ENCODE assay signal across 18 mouse cellular contexts in genomic region chr13:71653939-71654467, GRCm38 (mm10).
DNase-seq lines count a peak whose midpoint lies in the region; ATAC-seq and TF ChIP-seq lines count a peak whose summit lies in the region.
"Had no signal": no experiment of that assay in that cellular context is flagged by ENCODE, and none has a peak within 500 bp of the region (broad histone marks: within the 10 kb centered on the region; RNA-seq: fewer than 3 reads in every experiment).

No protein-coding gene starts in this region.

- no peak overlapping the region for H3K4me3 ChIP-seq in gastrocnemius, adult 2 months
- H3K4me3 ChIP-seq in neural tube, embryonic 13.5 days, result no peak overlapping the region
- no peak overlapping the region for H3K4me3 ChIP-seq in neural tube, embryonic 15.5 days (replicated peaks)
- H3K4me3 ChIP-seq in hindbrain, embryonic 16.5 days (ENCODE audit: low read length), result no peak overlapping the region
- H3K4me3 ChIP-seq: erythroblast, embryonic 14.5 days; forebrain, embryonic 15.5 days; liver, embryonic 12.5 days had no signal

- peak overlapping the region; percentile 87 for H3K27ac ChIP-seq in gastrocnemius, adult 2 months
- H3K27ac ChIP-seq in neural tube, embryonic 13.5 days (replicated peaks), result peak overlapping the region; percentile 54; the same call in 1 of the 2 replicates
- H3K27ac ChIP-seq in neural tube, embryonic 15.5 days (replicated peaks), result no peak overlapping the region
- no peak overlapping the region for H3K27ac ChIP-seq in hindbrain, embryonic 16.5 days (ENCODE audit: low read depth, low read length)
- H3K27ac ChIP-seq: forebrain, embryonic 15.5 days; liver, embryonic 12.5 days had no signal

- intact Hi-C loops in gastrocnemius, adult 2 months (cut with DNase I), result loop anchor here (5.0 kb wide), 1 partner anchor 37 kb away; no protein-coding TSS in a partner anchor

- no peak overlapping the region for H3K4me2 ChIP-seq in neural tube, embryonic 13.5 days
- H3K4me2 ChIP-seq in neural tube, embryonic 15.5 days, result no peak overlapping the region
- no peak overlapping the region for H3K4me2 ChIP-seq in hindbrain, embryonic 16.5 days (ENCODE audit: low read length)
- H3K4me2 ChIP-seq: forebrain, embryonic 15.5 days; liver, embryonic 12.5 days had no signal

- DNase-seq in gastrocnemius, adult 2 months, result no peak
- no peak for DNase-seq in gastrocnemius, postnatal 25 days
- no peak for DNase-seq in urinary bladder, postnatal 4 days (ENCODE audit: low spot score in 2 of 2)
- no peak for DNase-seq in layer of hippocampus, adult 8-10 months (ENCODE audit: low spot score in 2 of 2)
- DNase-seq: adrenal gland, postnatal 25 days; cerebellum, adult 18-20 months; cerebellum, postnatal 25 days; kidney, adult 18-20 months; kidney, postnatal 10 days; left cerebral cortex, postnatal 4 days; lung, adult 2 months; thymus, postnatal 25 days had no signal

- peak; percentile 74 for ATAC-seq in neural tube, embryonic 13.5 days (ENCODE audit: low read depth)
- ATAC-seq in neural tube, embryonic 15.5 days (ENCODE audit: low FRiP score), result no peak
- peak; percentile 56 for ATAC-seq in hindbrain, embryonic 16.5 days
- ATAC-seq: forebrain, embryonic 15.5 days; liver, embryonic 12.5 days had no signal

- peaks cover 12% of the 10 kb centered on the region for H3K4me1 ChIP-seq in neural tube, embryonic 13.5 days (replicated peaks)
- H3K4me1 ChIP-seq in neural tube, embryonic 15.5 days, result 0 out of 2 replicates have a peak, but pooled peaks cover 4% of the 10 kb centered on the region
- H3K4me1 ChIP-seq in hindbrain, embryonic 16.5 days (ENCODE audit: control insufficient read depth, insufficient read depth, low read depth, low read length), result peaks cover 3% of the 10 kb centered on the region; the same call in 1 of the 2 replicates
- H3K4me1 ChIP-seq: forebrain, embryonic 15.5 days; liver, embryonic 12.5 days had no signal

- no peaks in the 10 kb centered on the region for H3K9me3 ChIP-seq in neural tube, embryonic 13.5 days
- no peaks in the 10 kb centered on the region for H3K9me3 ChIP-seq in neural tube, embryonic 15.5 days (replicated peaks)
- H3K9me3 ChIP-seq in hindbrain, embryonic 16.5 days (ENCODE audit: control insufficient read depth, low read length), result no peaks in the 10 kb centered on the region
- H3K9me3 ChIP-seq: forebrain, embryonic 15.5 days; liver, embryonic 12.5 days had no signal

- TF ChIP-seq CTCF in gastrocnemius, adult 2 months (IDR thresholded peaks at IDR 0.05), result no peak

- H3K36me3 ChIP-seq in neural tube, embryonic 13.5 days, result no peaks in the 10 kb centered on the region
- no peaks in the 10 kb centered on the region for H3K36me3 ChIP-seq in neural tube, embryonic 15.5 days
- no peaks in the 10 kb centered on the region for H3K36me3 ChIP-seq in hindbrain, embryonic 16.5 days (ENCODE audit: control insufficient read depth, insufficient read depth, low read length)
- H3K36me3 ChIP-seq: forebrain, embryonic 15.5 days; liver, embryonic 12.5 days had no signal

- 31% methylated on average over 6 of the region's 6 CpGs for WGBS in neural tube, embryonic 13.5 days
- 33% methylated on average over 6 of the region's 6 CpGs for WGBS in neural tube, embryonic 15.5 days
- 30% methylated on average over 6 of the region's 6 CpGs for WGBS in hindbrain, embryonic 16.5 days

- H3K27me3 ChIP-seq in neural tube, embryonic 13.5 days, result no peaks in the 10 kb centered on the region; the same call in 1 of the 2 replicates
- 0 out of 2 replicates have a peak, but pooled peaks cover 3% of the 10 kb centered on the region for H3K27me3 ChIP-seq in neural tube, embryonic 15.5 days (replicated peaks)
- H3K27me3 ChIP-seq in hindbrain, embryonic 16.5 days (replicated peaks; ENCODE audit: control insufficient read depth, insufficient read depth, low read length), result no peaks in the 10 kb centered on the region
- H3K27me3 ChIP-seq: forebrain, embryonic 15.5 days; liver, embryonic 12.5 days had no signal

- H3K9ac ChIP-seq in neural tube, embryonic 13.5 days, result no peak overlapping the region
- no peak overlapping the region for H3K9ac ChIP-seq in neural tube, embryonic 15.5 days (replicated peaks)
- H3K9ac ChIP-seq in hindbrain, embryonic 16.5 days (ENCODE audit: low read depth, low read length), result no peak overlapping the region
- H3K9ac ChIP-seq: forebrain, embryonic 15.5 days; liver, embryonic 12.5 days had no signal

Comparison
In these comparisons a context has a peak if more than half of its experiments do, and no peak if none do; other contexts are left out.
1. H3K27ac ChIP-seq: peak in gastrocnemius, adult 2 months (single experiment) and neural tube, embryonic 13.5 days (single experiment); none in neural tube, embryonic 15.5 days (single experiment) and hindbrain, embryonic 16.5 days (single experiment).